Mouse (Mus musculus): ENCODE measurements around the gene Mafk. TPM values are rescaled to one million over a fixed set of nuclear protein-coding genes. Genes with fewer than 3 reads are reported as not detected.

Mafk gene
- total and polyA plus RNA-seq, 2 experiments, result 7.0 to 12.5 TPM

- Histone ChIP-seq H3K27ac (replicated peaks; ENCODE audit: insufficient read depth, low read depth, low read length) (no peak overlapping the region), H3K4me1 (ENCODE audit: control insufficient read depth, insufficient read depth, low read length) (peaks cover under 1% of the 10 kb centered on the region; the same call in 1 of the 2 replicates), H3K9ac (ENCODE audit: low read depth, low read length) (no peak overlapping the region), H3K27me3 (ENCODE audit: control insufficient read depth, insufficient read depth, low read length) (no peaks in the 10 kb centered on the region), H3K4me3 (ENCODE audit: insufficient read depth, low read depth, low read length) (no peak overlapping the region), H3K79me2 (ENCODE audit: control insufficient read depth, insufficient read depth, low read length) (peaks cover 16% of the 10 kb centered on the region; the same call in 1 of the 2 replicates), H3K36me3 (ENCODE audit: control insufficient read depth, insufficient read depth, low read length) (0 out of 2 replicates have a peak, but pooled peaks cover 1% of the 10 kb centered on the region)
- whole genome bisulfite sequencing, result 93% methylated on average over 8 of the region's 8 CpGs
- DNase-seq (ENCODE audit: extremely low read depth, low read depth, low spot score), result no peak
- no peak for TF ChIP-seq CTCF (IDR thresholded peaks at IDR 0.05; ENCODE audit: low read depth, low read length)
- TF ChIP-seq POLR2A (IDR thresholded peaks at IDR 0.05; ENCODE audit: extremely low read depth, insufficient read depth, low read length), result no peak
These were observed 9.9 kb downstream of the Mafk start for GRCm38 (mm10) chr5:139801231-139801630.

GRCm38 (mm10) chr5:139801880-139802279, 10.6 kb downstream of the Mafk start:
- Histone ChIP-seq H3K36me3 (ENCODE audit: control insufficient read depth, insufficient read depth, low read length) (0 out of 2 replicates have a peak, but pooled peaks cover 1% of the 10 kb centered on the region), H3K27ac (replicated peaks; ENCODE audit: insufficient read depth, low read depth, low read length) (no peak overlapping the region), H3K4me3 (ENCODE audit: insufficient read depth, low read depth, low read length) (no peak overlapping the region), H3K79me2 (ENCODE audit: control insufficient read depth, insufficient read depth, low read length) (peaks cover 15% of the 10 kb centered on the region; the same call in 1 of the 2 replicates), H3K9ac (ENCODE audit: low read depth, low read length) (no peak overlapping the region), H3K4me1 (ENCODE audit: control insufficient read depth, insufficient read depth, low read length) (no peaks in the 10 kb centered on the region), H3K27me3 (ENCODE audit: control insufficient read depth, insufficient read depth, low read length) (no peaks in the 10 kb centered on the region)
- WGBS, result 88% methylated on average over 10 of the region's 10 CpGs
- no peak for DNase-seq (ENCODE audit: extremely low read depth, low read depth, low spot score)
- TF ChIP-seq POLR2A (IDR thresholded peaks at IDR 0.05; ENCODE audit: extremely low read depth, insufficient read depth, low read length), result no peak
- no peak for TF ChIP-seq CTCF (IDR thresholded peaks at IDR 0.05; ENCODE audit: low read depth, low read length)

GRCm38 (mm10) chr5:139803165-139803564, 11.9 kb downstream of the Mafk start:
- no peak for DNase-seq (ENCODE audit: extremely low read depth, low read depth, low spot score)
- Histone ChIP-seq H3K4me3 (ENCODE audit: insufficient read depth, low read depth, low read length) (no peak overlapping the region), H3K4me1 (ENCODE audit: control insufficient read depth, insufficient read depth, low read length) (no peaks in the 10 kb centered on the region), H3K36me3 (ENCODE audit: control insufficient read depth, insufficient read depth, low read length) (0 out of 2 replicates have a peak, but pooled peaks cover 1% of the 10 kb centered on the region), H3K9ac (ENCODE audit: low read depth, low read length) (no peak overlapping the region), H3K27me3 (ENCODE audit: control insufficient read depth, insufficient read depth, low read length) (no peaks in the 10 kb centered on the region), H3K79me2 (ENCODE audit: control insufficient read depth, insufficient read depth, low read length) (0 out of 2 replicates have a peak, but pooled peaks cover 4% of the 10 kb centered on the region), H3K27ac (replicated peaks; ENCODE audit: insufficient read depth, low read depth, low read length) (no peak overlapping the region)
- 76% methylated on average over 8 of the region's 8 CpGs for WGBS
- TF ChIP-seq POLR2A (IDR thresholded peaks at IDR 0.05; ENCODE audit: extremely low read depth, insufficient read depth, low read length) (no peak), CTCF (IDR thresholded peaks at IDR 0.05; ENCODE audit: low read depth, low read length) (no peak)

- TF ChIP-seq CTCF (IDR thresholded peaks at IDR 0.05; ENCODE audit: low read depth, low read length) (peak; percentile 32; the same call in 1 of the 2 replicates), POLR2A (IDR thresholded peaks at IDR 0.05; ENCODE audit: extremely low read depth, insufficient read depth, low read length) (no peak)
- no peak overlapping the region for H3K9ac ChIP-seq (ENCODE audit: low read depth, low read length)
- no peaks in the 10 kb centered on the region for H3K79me2 ChIP-seq (ENCODE audit: control insufficient read depth, insufficient read depth, low read length)
- 21% methylated on average over 12 of the region's 12 CpGs for WGBS
- no peaks in the 10 kb centered on the region for H3K27me3 ChIP-seq (ENCODE audit: control insufficient read depth, insufficient read depth, low read length)
- H3K4me1 ChIP-seq (ENCODE audit: control insufficient read depth, insufficient read depth, low read length), result no peaks in the 10 kb centered on the region
- DNase-seq (ENCODE audit: extremely low read depth, low read depth, low spot score), result peak; percentile 80
- H3K4me3 ChIP-seq (ENCODE audit: insufficient read depth, low read depth, low read length), result no peak overlapping the region
- 0 out of 2 replicates have a peak, but pooled peaks cover 1% of the 10 kb centered on the region for H3K36me3 ChIP-seq (ENCODE audit: control insufficient read depth, insufficient read depth, low read length)
- no peak overlapping the region for H3K27ac ChIP-seq (replicated peaks; ENCODE audit: insufficient read depth, low read depth, low read length)
These were observed 12.3 kb downstream of the Mafk start for GRCm38 (mm10) chr5:139803601-139804102.

GRCm38 (mm10) chr5:139804107-139804551, 12.8 kb downstream of the Mafk start:
- no peaks in the 10 kb centered on the region for H3K27me3 ChIP-seq (ENCODE audit: control insufficient read depth, insufficient read depth, low read length)
- H3K9ac ChIP-seq (ENCODE audit: low read depth, low read length), result no peak overlapping the region
- H3K36me3 ChIP-seq (ENCODE audit: control insufficient read depth, insufficient read depth, low read length), result 0 out of 2 replicates have a peak, but pooled peaks cover 1% of the 10 kb centered on the region
- H3K27ac ChIP-seq (replicated peaks; ENCODE audit: insufficient read depth, low read depth, low read length), result no peak overlapping the region
- no peaks in the 10 kb centered on the region for H3K79me2 ChIP-seq (ENCODE audit: control insufficient read depth, insufficient read depth, low read length)
- no peak overlapping the region for H3K4me3 ChIP-seq (ENCODE audit: insufficient read depth, low read depth, low read length)
- H3K4me1 ChIP-seq (ENCODE audit: control insufficient read depth, insufficient read depth, low read length), result no peaks in the 10 kb centered on the region
- 59% methylated on average over 6 of the region's 6 CpGs for WGBS
- DNase-seq (ENCODE audit: extremely low read depth, low read depth, low spot score), result no peak
- TF ChIP-seq CTCF (IDR thresholded peaks at IDR 0.05; ENCODE audit: low read depth, low read length), result 0 out of 2 replicates have a peak, but pooled peaks have one; percentile 12
- no peak for TF ChIP-seq POLR2A (IDR thresholded peaks at IDR 0.05; ENCODE audit: extremely low read depth, insufficient read depth, low read length)

GRCm38 (mm10) chr5:139804573-139805111, 13.3 kb downstream of the Mafk start:
- H3K4me3 ChIP-seq (ENCODE audit: insufficient read depth, low read depth, low read length), result no peak overlapping the region
- H3K27me3 ChIP-seq (ENCODE audit: control insufficient read depth, insufficient read depth, low read length), result no peaks in the 10 kb centered on the region
- TF ChIP-seq POLR2A (IDR thresholded peaks at IDR 0.05; ENCODE audit: extremely low read depth, insufficient read depth, low read length) (no peak), CTCF (IDR thresholded peaks at IDR 0.05; ENCODE audit: low read depth, low read length) (no peak)
- no peak for DNase-seq (ENCODE audit: extremely low read depth, low read depth, low spot score)
- WGBS, result 86% methylated on average over 11 of the region's 11 CpGs
- H3K9ac ChIP-seq (ENCODE audit: low read depth, low read length), result no peak overlapping the region
- no peak overlapping the region for H3K27ac ChIP-seq (replicated peaks; ENCODE audit: insufficient read depth, low read depth, low read length)
- H3K4me1 ChIP-seq (ENCODE audit: control insufficient read depth, insufficient read depth, low read length), result no peaks in the 10 kb centered on the region
- no peaks in the 10 kb centered on the region for H3K79me2 ChIP-seq (ENCODE audit: control insufficient read depth, insufficient read depth, low read length)
- 0 out of 2 replicates have a peak, but pooled peaks cover 1% of the 10 kb centered on the region for H3K36me3 ChIP-seq (ENCODE audit: control insufficient read depth, insufficient read depth, low read length)

All from liver, adult 2 months (tissue).